Mouse (Mus musculus) thymus, adult 2 months (tissue): Measurements from ENCODE around the gene Tmem125. TPM values are rescaled to one million over a fixed set of nuclear protein-coding genes. Genes with fewer than 3 reads are reported as not detected.
"Not testable (repeated sequence)": the region's sequence is repeated elsewhere in the genome, so short reads cannot be mapped to it uniquely, and the experiment has no call there.

Experiments
- DNase-seq: peaks from one replicate; pipeline ENCODE4 v3.0.0; 2021
- H3K27ac ChIP-seq: fragments of 200-500 bp; 2 replicates; pipeline ENCODE4 v1.5.1; 2012; ENCODE audit warnings: low read length, control low read depth; ENCODE audit not compliant: control insufficient read depth, insufficient read depth
- H3K27me3 ChIP-seq: fragments of 200-500 bp; 2 replicates; pipeline ENCODE4 v1.6.1; 2012; ENCODE audit warnings: mild to moderate bottlenecking, low read length, moderate library complexity, mixed read lengths; ENCODE audit not compliant: control insufficient read depth, insufficient read depth
- H3K36me3 ChIP-seq: fragments of 200-500 bp; 2 replicates; pipeline ENCODE4 v1.6.1; 2012; ENCODE audit warnings: mild to moderate bottlenecking, low read length, moderate library complexity; ENCODE audit not compliant: control insufficient read depth, insufficient read depth
- H3K4me1 ChIP-seq: fragments of 200-500 bp; replicated peaks from 2 replicates; pipeline ENCODE4 v1.6.1; 2012; ENCODE audit warnings: low read length; ENCODE audit not compliant: control insufficient read depth, insufficient read depth
- H3K4me3 ChIP-seq: fragments of 200-500 bp; 2 replicates; pipeline ENCODE4 v1.5.1; 2012; ENCODE audit warnings: mild to moderate bottlenecking, low read length, control low read depth, moderate library complexity; ENCODE audit not compliant: control insufficient read depth, insufficient read depth
- CTCF ChIP-seq: fragments of 200-500 bp; IDR thresholded peaks from 2 replicates; pipeline ENCODE4 v1.5.1; 2012; ENCODE audit warnings: mild to moderate bottlenecking, control low read depth, low read length, moderate library complexity, borderline replicate concordance; ENCODE audit not compliant: control insufficient read depth, poor library complexity, insufficient read depth; ENCODE audit errors: extremely low read depth
- POLR2A ChIP-seq: fragments of 200-500 bp; IDR thresholded peaks from 2 replicates; pipeline ENCODE4 v1.6.1; 2012; ENCODE audit warnings: mild to moderate bottlenecking, low read length, control low read depth, moderate library complexity; ENCODE audit not compliant: control insufficient read depth, poor library complexity, insufficient read depth; ENCODE audit errors: extremely low read depth
- WGBS: fragments of 180-500 bp; shearing (Covaris S2); methylation state at CpG from one replicate; pipeline ENCODE4 v1.1.7; 2018; 5-methylcytosine and 5-hydroxymethylcytosine counted together
- polyA plus RNA-seq: library from polyadenylated mRNA; depleted of rRNA; stranded (reverse); fragments of >200 nt; gene quantifications from 2 replicates; pipeline ENCODE4 v1.2.3, GENCODE M21; 2012

Gene Tmem125
- polyA plus RNA-seq, 1 experiment, result 1.7 TPM

DNA sequence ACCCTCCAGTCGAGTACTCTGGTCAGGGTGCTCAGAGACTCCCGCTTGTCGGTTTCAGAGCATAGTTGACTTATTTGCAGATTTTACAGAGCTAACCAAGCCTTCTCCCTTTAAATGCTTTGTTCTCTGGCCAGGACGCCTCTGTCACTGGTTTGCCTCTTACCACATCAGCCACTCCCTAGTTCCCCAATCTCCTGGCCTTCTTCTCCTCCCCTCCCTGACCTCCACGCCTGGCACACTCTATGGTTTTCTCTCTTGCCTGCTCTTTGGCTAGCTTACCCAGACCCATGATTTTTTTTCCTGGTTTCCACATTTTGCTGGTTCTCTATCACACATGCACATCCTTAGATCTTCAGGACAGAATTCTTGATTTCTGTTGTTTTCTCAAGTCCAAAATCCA, 25.6 kb downstream of the Tmem125 start:
- Histone ChIP-seq H3K4me1 (no peaks in the 10 kb centered on the region), H3K27ac (no peak overlapping the region), H3K4me3 (no peak overlapping the region), H3K27me3 (no peaks in the 10 kb centered on the region), H3K36me3 (no peaks in the 10 kb centered on the region)
- WGBS, result 37% methylated on average over 5 of the region's 5 CpGs
- TF ChIP-seq CTCF (no peak), POLR2A (no peak)
- no peak for DNase-seq

DNA sequence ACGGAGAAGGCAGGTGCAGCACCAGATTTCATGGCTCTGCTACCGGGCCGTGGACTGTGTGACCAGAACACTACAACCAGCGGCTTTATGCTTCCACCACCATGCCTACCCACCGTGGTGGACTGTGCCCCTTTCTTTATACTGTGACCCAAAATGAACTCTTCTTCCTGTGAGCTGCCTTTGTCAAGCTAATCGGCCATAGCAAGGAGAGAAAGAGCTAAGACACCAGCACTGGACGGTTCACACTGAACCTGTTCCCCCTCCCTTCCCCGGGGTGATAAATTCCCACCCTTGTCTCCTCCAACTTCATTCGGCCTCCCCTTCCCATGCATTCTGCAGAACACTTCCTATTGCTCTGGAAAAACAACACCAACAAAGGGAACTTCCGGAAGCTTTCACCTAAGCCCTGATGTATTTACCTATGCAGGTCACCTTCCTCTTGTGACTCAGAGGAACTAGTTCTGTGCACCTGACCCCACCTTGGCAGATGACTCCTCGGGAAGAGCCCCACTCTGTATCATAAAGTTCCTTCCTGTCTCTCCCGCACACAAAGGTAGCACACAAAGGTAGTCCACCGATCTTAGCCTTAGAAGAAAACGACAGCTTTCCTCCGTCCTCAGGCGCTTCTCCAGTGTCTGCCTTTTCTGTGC, 26.2 kb downstream of the Tmem125 start:
- H3K36me3 ChIP-seq, result no peaks in the 10 kb centered on the region
- no peak for TF ChIP-seq CTCF
- no peak for TF ChIP-seq POLR2A
- H3K27me3 ChIP-seq, result no peaks in the 10 kb centered on the region
- no peak for DNase-seq
- no peak overlapping the region for H3K4me3 ChIP-seq
- WGBS, result 76% methylated on average over 16 of the region's 16 CpGs
- H3K4me1 ChIP-seq, result no peaks in the 10 kb centered on the region
- no peak overlapping the region for H3K27ac ChIP-seq

DNA sequence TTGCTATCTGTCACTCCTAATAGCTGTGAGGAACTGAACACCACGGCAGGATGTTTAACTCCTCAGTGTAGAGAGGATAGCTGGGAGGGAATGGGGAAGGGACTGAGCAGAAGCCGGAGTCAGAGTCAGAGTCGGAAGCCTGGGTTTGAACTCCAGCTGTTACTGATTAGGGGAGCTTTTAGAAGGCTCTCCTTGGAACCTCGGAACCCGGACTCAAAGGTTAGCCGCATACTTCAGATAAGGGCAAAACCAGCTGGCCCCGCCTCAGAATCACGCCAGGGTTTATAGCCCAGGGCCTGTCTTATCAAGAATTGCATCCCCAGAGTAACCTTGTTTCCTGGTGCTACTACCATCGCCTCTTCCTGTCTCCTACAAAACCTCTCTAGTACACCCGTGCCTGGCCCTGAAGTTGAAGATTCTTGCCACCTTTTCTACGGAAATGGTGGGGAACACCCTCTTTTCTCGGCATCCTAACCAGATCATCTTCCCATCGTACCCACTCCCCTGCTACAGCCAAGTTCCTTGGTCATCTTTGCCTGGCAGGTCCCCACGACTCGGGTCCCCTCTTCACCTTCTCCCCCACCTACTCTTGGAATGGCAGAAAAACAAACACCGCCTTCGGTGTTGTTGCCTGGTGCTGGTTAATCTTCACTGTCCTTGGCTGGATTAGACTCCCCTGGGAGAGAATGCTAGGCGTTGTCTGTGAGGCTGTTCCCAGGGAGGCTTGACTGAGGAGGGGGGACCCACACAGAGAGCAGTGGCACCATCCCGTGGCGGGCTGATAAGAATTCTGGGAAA, 26.9 kb downstream of the Tmem125 start:
- TF ChIP-seq CTCF (no peak), POLR2A (no peak)
- Histone ChIP-seq H3K36me3 (no peaks in the 10 kb centered on the region), H3K27me3 (no peaks in the 10 kb centered on the region), H3K4me1 (no peaks in the 10 kb centered on the region), H3K4me3 (no peak overlapping the region), H3K27ac (no peak overlapping the region)
- WGBS, result 72% methylated on average over 20 of the region's 20 CpGs
- DNase-seq, result no peak

DNA sequence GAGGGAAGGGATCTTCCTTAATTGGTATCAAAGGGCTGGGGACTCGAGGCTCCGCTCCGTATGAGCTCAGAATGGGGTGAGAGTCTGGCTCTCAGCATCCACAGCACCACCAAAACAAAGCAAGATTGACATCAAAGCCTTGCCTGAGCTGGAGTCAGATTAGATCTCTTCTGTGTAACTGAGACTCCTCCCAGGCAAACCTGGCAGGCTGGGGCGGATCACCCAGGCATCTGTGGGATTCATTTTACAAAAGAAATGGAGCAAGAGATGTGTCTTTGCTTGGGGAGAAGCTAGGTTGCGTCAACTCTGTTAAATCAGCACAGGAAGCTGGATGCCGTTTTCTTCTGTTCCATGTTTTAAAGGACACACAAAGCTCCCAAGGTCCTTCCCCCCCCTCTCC, 34.8 kb downstream of the Tmem125 start:
- DNase-seq, result no peak
- no peak overlapping the region for H3K27ac ChIP-seq
- no peaks in the 10 kb centered on the region for H3K36me3 ChIP-seq
- no peaks in the 10 kb centered on the region for H3K27me3 ChIP-seq
- H3K4me1 ChIP-seq, result no peaks in the 10 kb centered on the region
- 77% methylated on average over 6 of the region's 6 CpGs for WGBS
- TF ChIP-seq CTCF (no peak), POLR2A (no peak)
- H3K4me3 ChIP-seq, result no peak overlapping the region

DNA sequence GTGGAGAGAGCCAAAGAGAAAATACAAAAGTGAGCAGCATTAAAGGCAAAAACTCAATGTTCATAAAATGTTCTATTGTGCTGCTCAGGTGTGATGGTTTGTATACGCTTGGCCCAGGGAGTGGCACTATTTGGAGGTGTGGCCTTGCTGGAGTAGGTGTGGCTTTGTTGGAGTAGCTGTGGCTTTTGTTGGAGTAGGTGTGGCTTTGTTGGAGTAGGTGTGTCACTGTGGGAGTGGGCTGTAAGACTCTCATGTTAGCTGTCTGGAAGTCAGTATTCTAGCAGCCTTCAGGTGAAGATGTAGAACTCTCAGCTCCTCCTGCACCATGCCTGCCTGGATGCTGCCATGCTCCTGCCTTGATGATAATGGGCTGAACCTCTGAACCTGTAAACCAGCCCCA, 36.7 kb downstream of the Tmem125 start:
- not testable (repeated sequence) for H3K4me3 ChIP-seq, DNase-seq, H3K36me3 ChIP-seq, H3K27me3 ChIP-seq, H3K4me1 ChIP-seq, H3K27ac ChIP-seq
- WGBS, result 85% methylated on average over 1 of the region's 1 CpGs

DNA sequence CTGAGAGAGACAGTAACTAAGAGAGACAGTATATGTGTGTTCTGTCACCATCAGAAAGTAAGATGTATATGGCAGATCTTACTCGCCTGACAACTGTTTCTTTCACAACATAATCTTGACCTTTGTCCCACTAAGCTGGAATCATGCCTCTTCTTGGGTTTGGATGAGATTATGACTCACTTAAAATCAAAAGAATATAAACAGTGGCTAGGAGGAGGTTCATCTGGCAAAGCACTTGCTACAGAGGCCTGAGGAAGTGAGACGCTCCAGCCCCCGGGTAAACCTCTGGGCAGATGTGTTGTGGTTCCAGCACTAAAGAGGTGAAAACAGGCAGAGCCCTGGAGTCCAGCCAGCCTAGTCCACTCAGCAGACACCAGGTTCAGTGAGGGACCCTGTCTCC, 38.3 kb downstream of the Tmem125 start:
- Histone ChIP-seq H3K27me3 (no peaks in the 10 kb centered on the region), H3K36me3 (no peaks in the 10 kb centered on the region), H3K4me1 (no peaks in the 10 kb centered on the region), H3K4me3 (no peak overlapping the region), H3K27ac (no peak overlapping the region)
- WGBS, result 61% methylated on average over 3 of the region's 3 CpGs
- no peak for TF ChIP-seq CTCF
- TF ChIP-seq POLR2A, result no peak
- DNase-seq, result no peak

DNA sequence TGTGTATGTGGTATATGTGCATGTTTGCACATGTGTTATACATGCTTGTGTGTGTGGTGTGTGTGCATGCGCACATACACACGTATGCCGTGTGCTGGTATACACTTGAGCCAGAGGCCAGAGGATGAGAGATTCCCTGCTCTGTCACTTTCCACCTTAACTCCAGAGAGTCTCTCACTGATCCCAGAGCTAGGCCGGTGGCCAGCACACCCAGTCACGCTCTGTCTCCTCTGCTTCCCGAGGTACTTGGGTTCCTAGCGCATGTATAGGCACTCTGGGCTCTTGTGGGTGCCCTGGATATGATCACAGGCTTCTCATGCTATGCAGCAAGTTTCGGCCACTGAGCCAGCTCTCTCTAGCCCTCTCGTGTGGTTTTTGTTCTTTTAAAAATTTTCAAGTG, 43.1 kb downstream of the Tmem125 start:
- no peaks in the 10 kb centered on the region for H3K27me3 ChIP-seq
- H3K27ac ChIP-seq, result no peak overlapping the region
- no peak for TF ChIP-seq CTCF
- TF ChIP-seq POLR2A, result no peak
- WGBS, result 86% methylated on average over 9 of the region's 9 CpGs
- no peaks in the 10 kb centered on the region for H3K4me1 ChIP-seq
- H3K36me3 ChIP-seq, result no peaks in the 10 kb centered on the region
- DNase-seq, result no peak
- H3K4me3 ChIP-seq, result no peak overlapping the region
